25 mouse cellular contexts compared by ENCODE assay signal in the genomic region with DNA sequence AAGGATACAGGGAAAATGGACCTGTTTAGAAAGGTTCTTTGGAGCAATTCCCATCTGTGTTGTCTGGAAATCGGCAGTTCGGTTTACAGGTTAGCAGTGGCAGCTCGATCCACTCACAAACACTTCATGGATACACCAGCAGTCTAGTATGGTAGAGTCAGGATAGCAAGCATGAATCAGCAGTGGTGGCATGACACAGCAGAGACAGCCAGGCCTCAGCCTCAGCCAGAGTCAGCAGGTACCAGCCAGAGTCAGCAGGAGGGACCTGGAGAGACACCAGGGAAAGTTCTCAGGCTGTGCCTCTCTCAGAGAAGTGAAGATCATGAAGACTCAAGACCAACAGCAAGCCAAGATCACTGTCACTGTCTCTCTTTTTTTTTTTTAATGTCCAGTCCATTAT. TPM values are rescaled to one million over a fixed set of nuclear protein-coding genes. Genes with fewer than 3 reads are reported as not detected.
DNase-seq lines count a peak whose midpoint lies in the region; ATAC-seq and TF ChIP-seq lines count a peak whose summit lies in the region.
"Had no signal": no experiment of that assay in that cellular context is flagged by ENCODE, and none has a peak within 500 bp of the region (broad histone marks: within the 10 kb centered on the region; RNA-seq: fewer than 3 reads in every experiment).

No protein-coding gene starts in this region.

- peak overlapping the region; percentile 33 for H3K4me3 ChIP-seq in megakaryocyte, embryonic 14.5 days (replicated peaks)
- no peak overlapping the region for H3K4me3 ChIP-seq in G1E (ENCODE audit: low read depth, low read length)
- H3K4me3 ChIP-seq in liver, embryonic 16.5 days (ENCODE audit: low read depth, low read length), result no peak overlapping the region
- H3K4me3 ChIP-seq: embryonic facial prominence, embryonic 12.5 days; forebrain, embryonic 13.5 days; heart, embryonic 13.5 days; hindbrain, embryonic 13.5 days; left cerebral cortex, adult 2 months; limb, embryonic 10.5 days; midbrain, embryonic 13.5 days had no signal

- no peak for TF ChIP-seq CTCF in G1E (IDR thresholded peaks at IDR 0.05; ENCODE audit: low read depth, low read length)

- H3K4me1 ChIP-seq in megakaryocyte, embryonic 14.5 days, result peaks cover 4% of the 10 kb centered on the region
- H3K4me1 ChIP-seq in G1E (ENCODE audit: insufficient read depth, low read depth, low read length), result peaks cover 19% of the 10 kb centered on the region
- no peaks in the 10 kb centered on the region for H3K4me1 ChIP-seq in liver, embryonic 16.5 days (ENCODE audit: control insufficient read depth, low read depth, low read length)
- H3K4me1 ChIP-seq: forebrain, embryonic 13.5 days; heart, embryonic 13.5 days; hindbrain, embryonic 13.5 days; midbrain, embryonic 13.5 days had no signal

- 72% methylated on average over 3 of the region's 3 CpGs for WGBS in liver, embryonic 16.5 days (ENCODE audit: insufficient replicate concordance)

- ATAC-seq in megakaryocyte, adult 5-6 weeks (ENCODE audit: poor library complexity, severe bottlenecking), result no peak
- peak; percentile 67 for ATAC-seq in G1E (ENCODE audit: extremely low read depth, insufficient number of reproducible peaks, low FRiP score, poor library complexity, severe bottlenecking)
- ATAC-seq in liver, embryonic 16.5 days (ENCODE audit: low read depth), result peak; percentile 91
- ATAC-seq: forebrain, embryonic 13.5 days; lung, postnatal 0 days; midbrain, embryonic 13.5 days had no signal

- H3K9ac ChIP-seq in liver, embryonic 16.5 days (ENCODE audit: low read depth, low read length), result no peak overlapping the region
- H3K9ac ChIP-seq: embryonic facial prominence, embryonic 12.5 days; forebrain, embryonic 13.5 days; heart, embryonic 13.5 days; hindbrain, embryonic 13.5 days; midbrain, embryonic 13.5 days had no signal

- H3K27ac ChIP-seq in liver, embryonic 16.5 days (ENCODE audit: low read length), result no peak overlapping the region
- H3K27ac ChIP-seq: forebrain, embryonic 13.5 days; heart, embryonic 13.5 days; hindbrain, embryonic 13.5 days; left cerebral cortex, adult 2 months; midbrain, embryonic 13.5 days had no signal

- H3K36me3 ChIP-seq in megakaryocyte, embryonic 14.5 days (replicated peaks; ENCODE audit: low read length), result no peaks in the 10 kb centered on the region
- H3K36me3 ChIP-seq in G1E (replicated peaks), result no peaks in the 10 kb centered on the region
- H3K36me3 ChIP-seq in liver, embryonic 16.5 days (ENCODE audit: control insufficient read depth, insufficient read depth), result no peaks in the 10 kb centered on the region
- H3K36me3 ChIP-seq: embryonic facial prominence, embryonic 12.5 days; heart, embryonic 13.5 days; hindbrain, embryonic 13.5 days; midbrain, embryonic 13.5 days had no signal

- H3K9me3 ChIP-seq in megakaryocyte, embryonic 14.5 days, result peaks cover 14% of the 10 kb centered on the region
- H3K9me3 ChIP-seq in G1E (replicated peaks), result no peaks in the 10 kb centered on the region
- no peaks in the 10 kb centered on the region for H3K9me3 ChIP-seq in liver, embryonic 16.5 days (replicated peaks; ENCODE audit: control insufficient read depth, low read length)
- H3K9me3 ChIP-seq: heart, embryonic 13.5 days; limb, embryonic 10.5 days; midbrain, embryonic 13.5 days had no signal

- no peak overlapping the region for H3K4me2 ChIP-seq in liver, embryonic 16.5 days (ENCODE audit: low read depth, low read length)
- H3K4me2 ChIP-seq: embryonic facial prominence, embryonic 12.5 days; forebrain, embryonic 13.5 days; heart, embryonic 13.5 days; hindbrain, embryonic 13.5 days; midbrain, embryonic 13.5 days had no signal

- no peaks in the 10 kb centered on the region for H3K27me3 ChIP-seq in megakaryocyte, embryonic 14.5 days (replicated peaks)
- peaks cover 15% of the 10 kb centered on the region for H3K27me3 ChIP-seq in G1E (ENCODE audit: insufficient read depth, low read length)
- H3K27me3 ChIP-seq in liver, embryonic 16.5 days (ENCODE audit: control insufficient read depth, insufficient read depth, low read depth, low read length), result no peaks in the 10 kb centered on the region
- H3K27me3 ChIP-seq: embryonic facial prominence, embryonic 12.5 days; forebrain, embryonic 13.5 days; heart, embryonic 13.5 days; hindbrain, embryonic 13.5 days; midbrain, embryonic 13.5 days had no signal

- DNase-seq in G1E (ENCODE audit: low spot score) (no peak), liver (peak; percentile 84)
- no peak for DNase-seq in testis, postnatal 10 days (ENCODE audit: low spot score)
- DNase-seq in thymus, postnatal 10 days (ENCODE audit: low spot score in 2 of 2), result no peak
- DNase-seq: adrenal gland, postnatal 36 days; cerebellum, adult 11-12 months; cerebellum, postnatal 10 days; gastrocnemius, postnatal 36 days; heart, postnatal 14 days; kidney, adult 8-10 months; kidney, postnatal 10 days; right cerebral cortex, postnatal 14 days; spleen, adult 18-20 months; thymus, postnatal 36 days had no signal

RNA-seq across cellular contexts. Expression of a gene that starts 40.7 kb away (rescaled TPM):
- polyA plus RNA-seq in megakaryocyte, embryonic 14.5 days (2012; ENCODE audit: insufficient read depth, low replicate concordance), result 0.55 TPM in 1 of 2 replicates, not detected in the other
- total RNA-seq in megakaryocyte, adult 5-6 weeks (2015), result 205 and 209 TPM in 2 replicates
- 124 and 138 TPM in 2 replicates for total RNA-seq in megakaryocyte, adult 5-6 weeks (2017)
- 1.3 and 2.6 TPM in 2 replicates for total RNA-seq in G1E (2014; fragmentation: Nextera tagmentation)
- total RNA-seq in G1E (2017), result 0.64 and 1.5 TPM in 2 replicates
- 0.08 and 0.10 TPM in 2 replicates for polyA plus RNA-seq in G1E (2012)
- 4.8 and 4.9 TPM in 2 replicates for polyA plus RNA-seq in liver, embryonic 16.5 days (2015; fragmentation: Nextera tagmentation; extraction: Ambion mirVana)
